Mouse (Mus musculus) forebrain, embryonic 14.5 days (tissue): Measurements from ENCODE around the gene Lefty2. TPM values are rescaled to one million over a fixed set of nuclear protein-coding genes. Genes with fewer than 3 reads are reported as not detected.
"Not testable (repeated sequence)": the region's sequence is repeated elsewhere in the genome, so short reads cannot be mapped to it uniquely, and the experiment has no call there.

Experiments used
- ATAC-seq: fragments of 200-750 bp; cut with Nextera tagmentation; 2 replicates; pipeline ENCODE4 v1.8.0; 2017; ENCODE audit warnings: mild to moderate bottlenecking, moderate library complexity
- DNase-seq: peaks from one replicate; pipeline ENCODE4 v3.0.0-alpha.2; 2015; ENCODE audit warnings: low spot score
- H3K27ac ChIP-seq: fragments of 300-500 bp; sonication (generic); 2 replicates; pipeline ENCODE4 v1.5.1; 2014; ENCODE audit warnings: low read depth, mild to moderate bottlenecking, control low read depth, low read length, moderate library complexity
- H3K27me3 ChIP-seq: fragments of 300-500 bp; sonication (generic); replicated peaks from 2 replicates; pipeline ENCODE4 v1.6.1; 2014; ENCODE audit warnings: low read length, control low read depth, mixed read lengths; ENCODE audit not compliant: control insufficient read depth, insufficient read depth
- H3K36me3 ChIP-seq: fragments of 300-500 bp; sonication (generic); 2 replicates; pipeline ENCODE4 v1.6.1; 2014; ENCODE audit warnings: low read length, control low read depth; ENCODE audit not compliant: control insufficient read depth, insufficient read depth
- H3K4me1 ChIP-seq: fragments of 300-500 bp; sonication (generic); 2 replicates; pipeline ENCODE4 v1.6.1; 2014; ENCODE audit warnings: antibody characterized with exemption, low read length, control low read depth; ENCODE audit not compliant: control insufficient read depth, insufficient read depth
- H3K4me2 ChIP-seq: fragments of 300-500 bp; sonication (generic); 2 replicates; pipeline ENCODE4 v1.6.1; 2014; ENCODE audit warnings: mild to moderate bottlenecking, control low read depth, low read length
- H3K4me3 ChIP-seq: fragments of 300-500 bp; sonication (generic); 2 replicates; pipeline ENCODE4 v1.5.1; 2014; ENCODE audit warnings: low read depth, low read length, control low read depth
- H3K9ac ChIP-seq: fragments of 300-500 bp; sonication (generic); 2 replicates; pipeline ENCODE4 v1.6.1; 2014; ENCODE audit warnings: mild to moderate bottlenecking, low read length, control low read depth, moderate library complexity
- H3K9me3 ChIP-seq: fragments of 300-500 bp; sonication (generic); replicated peaks from 2 replicates; pipeline ENCODE4 v1.6.1; 2016; ENCODE audit warnings: low read length, control low read depth, mixed read lengths; ENCODE audit not compliant: control insufficient read depth
- WGBS: fragments of 180-500 bp; shearing (Covaris S2); extraction: QIAGEN DNeasy Blood & Tissue Kit; methylation state at CpG from one replicate; pipeline ENCODE4 v1.1.7; 2014; 5-methylcytosine and 5-hydroxymethylcytosine counted together
- polyA plus RNA-seq: library from polyadenylated mRNA; unstranded; fragments of >200 nt; fragmentation: Nextera tagmentation; extraction: Ambion mirVana; gene quantifications from 2 replicates; pipeline ENCODE4 v1.2.1, GENCODE M21; 2014

Gene Lefty2
- polyA plus RNA-seq, 1 experiment from 2014 or later: 2.4 TPM

DNA sequence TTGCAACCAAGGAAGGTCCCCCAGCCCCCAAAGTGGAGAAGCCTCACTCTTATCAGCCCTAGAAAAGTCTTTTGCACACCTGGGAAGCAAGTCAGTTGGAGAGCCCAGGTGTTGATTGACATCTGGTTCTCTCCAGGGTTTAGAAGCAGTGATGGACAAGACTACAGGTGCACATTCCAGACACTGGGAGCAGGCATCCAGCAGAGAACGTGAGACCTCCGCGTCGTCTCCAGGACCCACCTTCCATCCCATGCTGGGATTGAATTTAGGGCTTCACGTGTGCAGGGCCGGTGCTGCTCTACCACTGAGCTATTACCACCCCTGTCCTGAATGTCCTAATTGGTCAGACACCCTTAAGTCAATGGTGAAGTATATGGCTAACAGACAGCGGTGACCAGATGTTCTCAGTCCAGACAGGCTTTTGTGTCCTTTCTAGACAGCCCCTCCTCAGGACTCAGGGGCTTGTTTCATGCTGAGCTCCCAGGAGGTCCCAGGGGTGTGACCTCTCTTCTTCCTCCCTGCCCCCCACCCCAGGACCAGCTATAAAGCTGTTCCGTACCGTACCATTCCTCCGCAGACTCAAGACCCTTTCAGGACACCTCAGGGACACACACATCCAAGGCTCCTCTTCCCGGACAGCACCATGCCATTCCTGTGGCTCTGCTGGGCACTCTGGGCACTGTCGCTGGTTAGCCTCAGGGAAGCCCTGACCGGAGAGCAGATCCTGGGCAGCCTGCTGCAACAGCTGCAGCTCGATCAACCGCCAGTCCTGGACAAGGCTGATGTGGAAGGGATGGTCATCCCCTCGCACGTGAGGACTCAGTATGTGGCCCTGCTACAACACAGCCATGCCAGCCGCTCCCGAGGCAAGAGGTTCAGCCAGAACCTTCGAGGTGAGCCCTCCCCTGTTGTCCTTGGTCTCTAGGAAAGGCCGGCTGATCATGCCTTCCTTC lies 41.8 kb downstream of the Lefty2 start, which contains the start of gene Lefty1:
TSS of gene Lefty1 (plus strand) at position 556 of the 953 bp plus-strand sequence.
- Histone ChIP-seq H3K4me3 (no peak within 1 kb of the TSS), H3K36me3 (no peaks in the 10 kb centered on the region), H3K4me1 (no peaks in the 10 kb centered on the region; the same call in 1 of the 2 replicates), H3K9ac (no peak within 1 kb of the TSS), H3K27me3 (peaks cover 36% of the 10 kb centered on the region), H3K4me2 (no peak within 1 kb of the TSS), H3K9me3 (no peaks in the 10 kb centered on the region), H3K27ac (no peak within 1 kb of the TSS)
- WGBS: 15% methylated on average over 21 of the region's 21 CpGs
- DNase-seq (no peak), ATAC-seq (no peak)

- not testable (repeated sequence) for H3K36me3 ChIP-seq, H3K9me3 ChIP-seq, H3K4me1 ChIP-seq, H3K9ac ChIP-seq, H3K27ac ChIP-seq
- Histone ChIP-seq H3K4me3 (peak overlapping the region; percentile 4; the same call in 1 of the 2 replicates), H3K4me2 (peak overlapping the region; percentile 41), H3K27me3 (peaks cover 49% of the 10 kb centered on the region)
- WGBS: 2% methylated on average over 33 of the region's 41 CpGs
- ATAC-seq (peak; percentile 85), DNase-seq (peak; percentile 49)
These were observed 43.9 kb downstream of the Lefty2 start for GRCm38 (mm10) chr1:180936610-180937398.

- H3K4me2 ChIP-seq, H3K27ac ChIP-seq, H3K9ac ChIP-seq, ATAC-seq, H3K9me3 ChIP-seq, H3K4me1 ChIP-seq, H3K4me3 ChIP-seq, H3K36me3 ChIP-seq, DNase-seq: not testable (repeated sequence)
- H3K27me3 ChIP-seq: peaks cover 57% of the 10 kb centered on the region
- WGBS: 17% methylated on average over 13 of the region's 13 CpGs
These were observed 44.7 kb downstream of the Lefty2 start for GRCm38 (mm10) chr1:180937631-180938030.

GRCm38 (mm10) chr1:180938781-180939180 lies 45.9 kb downstream of the Lefty2 start:
- peaks cover 64% of the 10 kb centered on the region for H3K27me3 ChIP-seq
- DNase-seq, H3K36me3 ChIP-seq, H3K9ac ChIP-seq, H3K4me1 ChIP-seq, H3K9me3 ChIP-seq, ATAC-seq, H3K27ac ChIP-seq, H3K4me3 ChIP-seq, H3K4me2 ChIP-seq: not testable (repeated sequence)
- 81% methylated on average over 2 of the region's 2 CpGs for WGBS

- no peak overlapping the region for H3K4me2 ChIP-seq
- WGBS: 82% methylated on average over 7 of the region's 7 CpGs
- no peaks in the 10 kb centered on the region for H3K36me3 ChIP-seq
- H3K27me3 ChIP-seq: peaks cover 49% of the 10 kb centered on the region
- H3K9ac ChIP-seq: no peak overlapping the region
- DNase-seq: no peak
- peaks cover 5% of the 10 kb centered on the region for H3K4me1 ChIP-seq
- no peaks in the 10 kb centered on the region for H3K9me3 ChIP-seq
- no peak overlapping the region for H3K4me3 ChIP-seq
- H3K27ac ChIP-seq: no peak overlapping the region
- ATAC-seq: no peak
These were observed 48.0 kb downstream of the Lefty2 start for GRCm38 (mm10) chr1:180940776-180941460.

DNA sequence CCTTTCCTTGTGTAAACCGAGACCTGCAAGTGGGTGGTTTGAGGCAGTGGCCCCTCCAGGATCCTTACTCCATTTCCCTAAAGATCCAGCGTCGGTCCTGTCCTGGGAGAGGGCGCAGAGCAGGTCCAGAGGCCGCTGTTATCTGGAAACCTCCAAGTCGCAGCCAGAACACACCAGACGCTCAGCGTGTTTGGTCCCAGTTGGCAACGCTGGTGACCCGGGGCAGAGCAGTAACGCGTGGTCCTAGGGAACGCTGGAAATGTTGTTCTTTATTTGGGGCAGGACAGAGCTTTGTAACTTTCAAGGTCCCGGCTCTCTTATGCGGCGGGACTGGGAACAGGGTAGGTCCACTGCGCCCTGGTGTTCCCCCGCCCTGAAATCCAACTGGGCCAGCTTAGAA lies 48.8 kb downstream of the Lefty2 start:
- H3K27ac ChIP-seq: no peak overlapping the region
- 5% methylated on average over 18 of the region's 18 CpGs for WGBS
- H3K9me3 ChIP-seq: no peaks in the 10 kb centered on the region
- peaks cover 5% of the 10 kb centered on the region for H3K4me1 ChIP-seq
- H3K4me2 ChIP-seq: peak overlapping the region; percentile 93
- H3K27me3 ChIP-seq: peaks cover 43% of the 10 kb centered on the region
- peak overlapping the region; percentile 65 for H3K9ac ChIP-seq
- DNase-seq (no peak), ATAC-seq (peak; percentile 24; the same call in 1 of the 2 replicates)
- peak overlapping the region; percentile 64 for H3K4me3 ChIP-seq
- no peaks in the 10 kb centered on the region for H3K36me3 ChIP-seq

DNA sequence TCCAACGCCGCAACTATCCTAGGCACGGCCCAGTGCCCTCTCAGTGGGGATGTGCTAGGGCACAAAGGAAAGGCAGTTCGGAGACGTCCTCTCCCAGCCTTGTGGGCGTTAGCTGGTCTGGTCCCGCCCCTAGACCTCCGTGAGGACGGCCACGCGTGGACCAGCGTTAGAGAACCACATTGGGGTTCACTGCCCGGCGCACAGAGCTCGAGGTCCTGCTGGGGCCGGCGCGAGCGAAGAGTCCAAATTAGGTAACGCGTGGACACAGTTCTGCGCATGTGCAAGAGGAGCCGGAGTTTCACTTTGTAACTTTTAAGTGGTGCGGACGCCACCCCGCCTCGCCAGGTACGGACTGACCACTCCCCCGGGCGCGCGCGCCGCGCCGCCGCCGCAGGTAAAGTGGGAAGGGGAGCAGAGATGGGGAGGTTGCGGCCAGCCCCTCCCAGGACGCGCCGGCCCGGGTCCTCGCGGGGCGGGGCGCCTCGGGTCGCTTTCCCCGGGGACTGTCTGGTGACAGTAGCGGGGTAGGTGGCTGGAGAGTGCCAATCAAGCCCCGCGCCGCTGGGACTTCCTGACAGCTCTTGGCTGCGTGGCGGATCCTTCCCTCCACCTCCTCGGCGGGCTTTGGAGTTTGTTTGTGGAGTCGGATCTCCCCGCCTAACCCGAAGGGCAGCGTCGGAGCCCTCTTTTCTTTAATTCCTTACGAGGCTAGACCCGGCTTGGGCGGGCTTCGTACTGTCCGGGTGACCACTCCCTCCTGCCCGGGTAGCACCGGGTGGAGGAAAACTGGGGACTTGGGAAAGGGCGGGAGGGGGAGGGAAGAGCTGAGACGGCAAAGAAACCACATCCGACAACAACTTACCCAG lies 49.5 kb downstream of the Lefty2 start, which contains the start of gene Tmem63a:
TSS of gene Tmem63a (plus strand) at position 179 of the 866 bp plus-strand sequence.
- DNase-seq (peak; percentile 50), ATAC-seq (peak; percentile 61)
- peaks cover 5% of the 10 kb centered on the region; the same call in 1 of the 2 replicates for H3K4me1 ChIP-seq
- H3K27me3 ChIP-seq: peaks cover 41% of the 10 kb centered on the region
- H3K9me3 ChIP-seq: no peaks in the 10 kb centered on the region
- peak within 1 kb of the TSS; percentile 93 for H3K4me2 ChIP-seq
- under 1% methylated on average over 70 of the region's 73 CpGs for WGBS
- H3K4me3 ChIP-seq: peak within 1 kb of the TSS; percentile 64
- H3K36me3 ChIP-seq: no peaks in the 10 kb centered on the region
- H3K27ac ChIP-seq: no peak within 1 kb of the TSS
- peak within 1 kb of the TSS; percentile 65 for H3K9ac ChIP-seq
